Mouse (Mus musculus): ENCODE measurements around the gene Mdfi. TPM values are rescaled to one million over a fixed set of nuclear protein-coding genes. Genes with fewer than 3 reads are reported as not detected.

The Mdfi gene
- 11.9 and 12.5 TPM in 2 replicates for polyA plus RNA-seq (2015; fragmentation: Nextera tagmentation; extraction: Ambion mirVana)

DNA sequence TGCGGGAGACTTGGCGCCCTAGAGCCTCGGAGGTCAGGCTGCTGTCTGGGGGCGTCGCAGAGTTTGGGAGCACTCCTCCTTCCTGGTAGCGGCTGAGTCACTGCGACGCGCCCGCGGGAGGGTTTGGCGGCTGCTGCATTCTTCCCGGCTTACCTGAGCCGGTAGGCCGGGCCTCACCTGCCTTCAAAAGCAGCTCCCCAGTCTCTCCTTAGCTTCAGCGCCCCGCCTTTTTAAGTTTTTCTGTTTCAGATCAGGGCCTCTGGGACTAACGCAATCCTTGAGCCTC is at the start of gene Mdfi:
Mdfi (minus strand) TSS at position 210 of the 286 bp plus-strand sequence.
- Histone ChIP-seq H3K27ac (replicated peaks) (peak within 1 kb of the TSS; percentile 90), H3K36me3 (peaks cover 17% of the 10 kb centered on the region; the same call in 1 of the 2 replicates), H3K27me3 (replicated peaks) (peaks cover 7% of the 10 kb centered on the region), H3K4me1 (peaks cover 50% of the 10 kb centered on the region), H3K4me3 (peak within 1 kb of the TSS; percentile 89), H3K9me3 (no peaks in the 10 kb centered on the region), H3K9ac (peak within 1 kb of the TSS; percentile 94), H3K4me2 (peak within 1 kb of the TSS; percentile 88)
- no peak for ATAC-seq (ENCODE audit: extremely low read depth, insufficient number of reproducible peaks, low FRiP score, low TSS enrichment)
- WGBS: 4% methylated on average over 18 of the region's 18 CpGs

GRCm38 (mm10) chr17:47883099-47883498 is 48.6 kb upstream of the Mdfi start:
- H3K4me1 ChIP-seq: peaks cover 59% of the 10 kb centered on the region
- H3K9me3 ChIP-seq: no peaks in the 10 kb centered on the region
- H3K9ac ChIP-seq: no peak overlapping the region
- no peak overlapping the region for H3K27ac ChIP-seq (replicated peaks)
- no peaks in the 10 kb centered on the region for H3K27me3 ChIP-seq (replicated peaks)
- peaks cover 57% of the 10 kb centered on the region for H3K36me3 ChIP-seq
- H3K4me3 ChIP-seq: no peak overlapping the region
- no peak for ATAC-seq (ENCODE audit: extremely low read depth, insufficient number of reproducible peaks, low FRiP score, low TSS enrichment)
- 82% methylated on average over 5 of the region's 5 CpGs for WGBS
- H3K4me2 ChIP-seq: no peak overlapping the region

- H3K27ac ChIP-seq (replicated peaks): no peak overlapping the region
- no peaks in the 10 kb centered on the region for H3K27me3 ChIP-seq (replicated peaks)
- 61% methylated on average over 13 of the region's 13 CpGs for WGBS
Observed at GRCm38 (mm10) chr17:47881330-47881729, 46.8 kb upstream of the Mdfi start.

GRCm38 (mm10) chr17:47879207-47879606 is 44.7 kb upstream of the Mdfi start:
- H3K27me3 ChIP-seq (replicated peaks): no peaks in the 10 kb centered on the region
- peak overlapping the region; percentile 50; the same call in 1 of the 2 replicates for H3K27ac ChIP-seq (replicated peaks)
- H3K4me1 ChIP-seq: peaks cover 55% of the 10 kb centered on the region
- H3K9ac ChIP-seq: peak overlapping the region; percentile 60
- peak overlapping the region; percentile 65 for H3K4me2 ChIP-seq
- 19% methylated on average over 3 of the region's 3 CpGs for WGBS
- peaks cover 60% of the 10 kb centered on the region for H3K36me3 ChIP-seq
- H3K4me3 ChIP-seq: peak overlapping the region; percentile 35; the same call in 1 of the 2 replicates
- H3K9me3 ChIP-seq: no peaks in the 10 kb centered on the region
- no peak; the same call in 1 of the 2 replicates for ATAC-seq (ENCODE audit: extremely low read depth, insufficient number of reproducible peaks, low FRiP score, low TSS enrichment)

More at GRCm38 (mm10) chr17:47881330-47881729, 46.8 kb upstream of the Mdfi start:
- Histone ChIP-seq H3K9ac (no peak overlapping the region), H3K4me1 (peaks cover 55% of the 10 kb centered on the region), H3K4me2 (no peak overlapping the region), H3K9me3 (no peaks in the 10 kb centered on the region), H3K36me3 (peaks cover 62% of the 10 kb centered on the region), H3K4me3 (no peak overlapping the region)
- ATAC-seq (ENCODE audit: extremely low read depth, insufficient number of reproducible peaks, low FRiP score, low TSS enrichment): no peak

GRCm38 (mm10) chr17:47878378-47879089 is 44.0 kb upstream of the Mdfi start:
- Histone ChIP-seq H3K27ac (replicated peaks) (peak overlapping the region; percentile 34; the same call in 1 of the 2 replicates), H3K9ac (peak overlapping the region; percentile 60), H3K9me3 (no peaks in the 10 kb centered on the region), H3K36me3 (peaks cover 57% of the 10 kb centered on the region), H3K27me3 (replicated peaks) (no peaks in the 10 kb centered on the region), H3K4me1 (peaks cover 60% of the 10 kb centered on the region), H3K4me2 (peak overlapping the region; percentile 65), H3K4me3 (peak overlapping the region; percentile 35)
- ATAC-seq (ENCODE audit: extremely low read depth, insufficient number of reproducible peaks, low FRiP score, low TSS enrichment): no peak
- 15% methylated on average over 34 of the region's 35 CpGs for WGBS

- H3K9me3 ChIP-seq: no peaks in the 10 kb centered on the region
- peaks cover 66% of the 10 kb centered on the region for H3K4me1 ChIP-seq
- H3K4me2 ChIP-seq: peak overlapping the region; percentile 65
- ATAC-seq (ENCODE audit: extremely low read depth, insufficient number of reproducible peaks, low FRiP score, low TSS enrichment): no peak
- H3K27ac ChIP-seq (replicated peaks): no peak overlapping the region
- peak overlapping the region; percentile 60 for H3K9ac ChIP-seq
- no peaks in the 10 kb centered on the region for H3K27me3 ChIP-seq (replicated peaks)
- no peak overlapping the region for H3K4me3 ChIP-seq
- 44% methylated on average over 10 of the region's 10 CpGs for WGBS
- peaks cover 55% of the 10 kb centered on the region for H3K36me3 ChIP-seq
Observed at GRCm38 (mm10) chr17:47877715-47878377, 43.4 kb upstream of the Mdfi start.

GRCm38 (mm10) chr17:47876776-47877714 is 42.6 kb upstream of the Mdfi start:
- whole genome bisulfite sequencing: 51% methylated on average over 26 of the region's 26 CpGs
- Histone ChIP-seq H3K4me2 (no peak overlapping the region), H3K27me3 (replicated peaks) (no peaks in the 10 kb centered on the region), H3K9me3 (no peaks in the 10 kb centered on the region), H3K4me1 (peaks cover 61% of the 10 kb centered on the region), H3K27ac (replicated peaks) (no peak overlapping the region), H3K9ac (peak overlapping the region; percentile 60; the same call in 1 of the 2 replicates), H3K4me3 (no peak overlapping the region), H3K36me3 (peaks cover 59% of the 10 kb centered on the region)
- ATAC-seq (ENCODE audit: extremely low read depth, insufficient number of reproducible peaks, low FRiP score, low TSS enrichment): no peak

DNA sequence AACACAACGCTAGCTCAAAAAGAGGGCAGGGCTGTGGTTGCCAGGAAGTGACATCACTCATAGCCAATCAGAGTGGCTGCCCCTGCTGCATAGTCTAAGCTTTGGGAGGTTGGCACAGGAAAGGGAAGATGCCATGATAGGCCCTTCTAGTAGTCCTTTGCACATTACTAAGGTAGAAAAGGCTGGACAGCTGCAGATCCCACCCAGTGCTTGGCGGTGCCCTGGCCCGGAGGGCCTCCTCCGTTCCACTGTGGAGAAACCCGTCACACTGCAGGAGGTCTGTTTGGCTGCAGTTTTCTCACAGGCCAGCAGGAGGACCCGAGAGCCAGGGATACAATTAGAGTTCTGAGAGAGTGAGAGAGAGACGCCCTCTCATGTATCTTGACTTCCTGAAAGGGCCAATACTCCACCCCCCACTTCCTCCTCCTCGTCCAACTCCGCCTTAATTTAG is 38.9 kb upstream of the Mdfi start:
- Histone ChIP-seq H3K36me3 (peaks cover 78% of the 10 kb centered on the region), H3K4me2 (peak overlapping the region; percentile 51), H3K27me3 (replicated peaks) (no peaks in the 10 kb centered on the region), H3K4me3 (peak overlapping the region; percentile 27; the same call in 1 of the 2 replicates), H3K27ac (replicated peaks) (no peak overlapping the region), H3K9ac (no peak overlapping the region), H3K4me1 (peaks cover 26% of the 10 kb centered on the region), H3K9me3 (no peaks in the 10 kb centered on the region)
- WGBS: 16% methylated on average over 9 of the region's 9 CpGs
- ATAC-seq (ENCODE audit: extremely low read depth, insufficient number of reproducible peaks, low FRiP score, low TSS enrichment): no peak

GRCm38 (mm10) chr17:47872311-47873011 is 38.0 kb upstream of the Mdfi start:
- Histone ChIP-seq H3K9ac (no peak overlapping the region), H3K9me3 (no peaks in the 10 kb centered on the region), H3K36me3 (peaks cover 83% of the 10 kb centered on the region), H3K27ac (replicated peaks) (no peak overlapping the region), H3K4me2 (no peak overlapping the region), H3K27me3 (replicated peaks) (no peaks in the 10 kb centered on the region), H3K4me1 (peaks cover 16% of the 10 kb centered on the region), H3K4me3 (no peak overlapping the region)
- WGBS: 92% methylated on average over 31 of the region's 31 CpGs
- ATAC-seq (ENCODE audit: extremely low read depth, insufficient number of reproducible peaks, low FRiP score, low TSS enrichment): no peak

- Histone ChIP-seq H3K36me3 (peaks cover 73% of the 10 kb centered on the region), H3K4me2 (no peak overlapping the region), H3K9ac (no peak overlapping the region), H3K4me1 (peaks cover 10% of the 10 kb centered on the region), H3K4me3 (no peak overlapping the region), H3K27ac (replicated peaks) (no peak overlapping the region), H3K9me3 (no peaks in the 10 kb centered on the region), H3K27me3 (replicated peaks) (no peaks in the 10 kb centered on the region)
- ATAC-seq (ENCODE audit: extremely low read depth, insufficient number of reproducible peaks, low FRiP score, low TSS enrichment): no peak
- 89% methylated on average over 10 of the region's 10 CpGs for WGBS
Observed at GRCm38 (mm10) chr17:47869874-47870273, 35.4 kb upstream of the Mdfi start.

Measured in heart, embryonic 13.5 days (tissue).